Mouse (Mus musculus) spleen, adult 12 weeks (tissue): ENCODE results near the gene Foxd1.

Source experiments
- DNase-seq: peaks from one replicate; pipeline ENCODE4 v3.0.0; 2022; ENCODE audit warnings: low spot score

Gene Foxd1

DNA sequence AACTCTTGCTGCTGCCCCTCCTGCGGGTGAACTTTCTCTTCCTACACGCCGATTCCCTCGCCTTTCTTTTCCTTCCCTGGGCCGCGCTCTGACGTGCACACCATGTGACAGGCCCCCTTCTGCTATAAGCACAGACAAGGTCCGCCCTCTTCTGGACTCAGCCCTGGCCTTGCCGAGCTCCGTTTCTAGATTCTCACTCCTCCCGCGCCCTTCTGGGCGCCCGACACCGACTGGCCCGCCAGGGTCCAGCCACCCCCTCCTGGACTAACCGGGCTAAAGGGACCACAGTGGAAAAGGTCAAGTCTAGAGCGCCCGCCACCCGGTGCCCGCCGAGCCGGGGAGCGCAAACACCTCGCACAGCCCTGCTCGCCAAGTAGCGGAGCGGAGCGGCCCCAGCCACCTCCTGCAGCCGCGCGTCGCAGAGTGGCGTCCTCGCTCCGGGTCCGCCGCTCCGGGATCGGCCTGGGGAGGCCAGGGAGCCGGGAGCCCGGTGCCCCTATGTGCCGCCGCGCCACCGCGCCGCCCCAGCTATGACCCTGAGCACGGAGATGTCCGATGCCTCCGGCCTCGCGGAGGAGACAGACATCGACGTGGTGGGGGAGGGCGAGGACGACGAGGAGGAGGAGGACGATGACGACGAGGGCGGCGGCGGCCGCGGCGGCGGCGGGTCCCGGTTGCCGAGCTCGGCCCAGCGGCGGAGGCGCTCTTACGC is at the start of gene Foxd1:
Gene Foxd1 (plus strand): TSS at position 153 of the 712 bp plus-strand sequence.
- no peak for DNase-seq

DNA sequence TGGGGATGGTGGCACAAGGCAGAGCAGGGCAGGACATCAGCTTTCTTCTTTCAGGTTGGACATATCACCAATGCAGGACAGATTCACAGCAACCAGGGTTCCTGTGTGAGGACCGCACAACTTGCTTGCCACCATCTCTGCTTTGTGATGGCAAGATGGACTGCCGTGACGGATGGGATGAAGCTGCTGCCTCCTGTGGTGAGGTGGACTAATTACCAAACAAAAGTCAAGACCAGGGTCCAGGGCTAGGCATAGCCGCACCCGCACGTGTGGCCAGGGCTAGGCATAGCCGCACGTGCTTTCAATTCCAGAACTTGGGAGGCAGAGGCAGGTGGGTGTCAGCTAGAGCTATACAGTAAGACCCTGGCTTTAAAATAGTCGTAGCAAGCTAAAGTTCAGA is 48.8 kb upstream of the Foxd1 start:
- no peak for DNase-seq

DNA sequence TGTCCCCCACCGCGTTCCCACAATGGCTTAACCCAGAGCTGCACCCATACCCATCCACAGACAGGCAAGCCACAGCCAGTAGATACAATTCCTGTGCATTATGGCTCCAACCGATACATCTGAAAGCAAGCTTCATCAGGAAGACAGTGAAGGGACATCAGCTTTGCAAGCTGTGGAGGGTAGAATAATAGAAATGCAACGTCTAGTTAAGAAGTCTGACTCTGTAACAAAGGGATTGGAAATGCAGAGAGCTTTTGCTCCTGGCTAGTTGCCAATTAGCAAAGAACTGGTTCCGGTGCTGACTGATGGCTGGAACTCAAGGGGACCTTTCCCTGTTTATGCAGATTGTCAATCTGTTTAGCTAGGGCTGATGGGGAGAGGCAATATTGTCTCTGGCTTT is 47.6 kb upstream of the Foxd1 start:
- no peak for DNase-seq

DNA sequence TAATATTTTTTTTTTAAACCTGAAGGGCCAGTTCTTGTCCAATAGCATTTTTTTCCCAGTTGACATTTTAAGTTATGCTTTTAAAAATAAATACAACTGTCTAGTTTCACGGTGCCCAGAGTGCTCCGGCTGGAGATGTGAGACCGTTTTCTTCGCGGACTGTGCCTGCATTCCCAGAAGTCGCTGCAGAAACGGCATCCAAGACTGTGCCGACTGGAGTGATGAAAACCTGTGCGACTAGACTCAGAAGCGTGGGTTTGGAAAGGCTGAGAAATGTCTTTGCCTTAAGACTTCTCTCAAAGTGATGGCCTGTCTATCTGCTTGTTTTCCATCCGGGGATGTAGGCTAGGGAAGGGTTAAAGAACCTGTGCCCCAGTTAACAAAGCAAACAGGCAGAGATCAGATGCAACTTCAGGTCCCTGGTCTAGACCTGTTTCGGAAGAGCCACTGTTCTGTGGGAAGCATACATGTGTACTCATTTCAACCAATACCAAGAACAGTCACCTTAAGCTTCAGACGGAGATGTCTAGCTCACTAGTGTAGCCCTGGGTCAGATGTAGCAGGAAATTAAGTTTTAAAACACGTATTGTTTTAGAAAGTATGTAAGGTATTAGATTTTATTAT is 47.1 kb upstream of the Foxd1 start:
- DNase-seq = no peak

DNA sequence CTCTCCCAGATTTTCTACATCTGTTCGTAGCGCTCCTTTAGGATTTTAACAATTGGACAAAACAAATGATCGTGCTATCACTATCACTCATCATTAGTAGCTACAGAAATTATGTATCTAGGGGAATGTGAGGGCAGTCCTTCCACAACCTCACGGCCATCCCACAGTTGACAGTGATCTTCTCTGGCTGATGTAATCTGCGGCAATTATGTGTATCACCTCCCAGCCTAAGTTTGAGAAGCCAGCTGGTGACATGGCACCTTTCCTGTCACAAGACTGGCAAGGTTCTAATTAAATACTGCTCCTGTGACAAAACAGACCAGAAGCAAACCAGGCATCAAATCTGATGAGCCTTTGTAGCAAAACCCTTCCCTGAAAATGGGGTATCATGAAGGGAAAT is 46.0 kb upstream of the Foxd1 start:
- no peak for DNase-seq

DNA sequence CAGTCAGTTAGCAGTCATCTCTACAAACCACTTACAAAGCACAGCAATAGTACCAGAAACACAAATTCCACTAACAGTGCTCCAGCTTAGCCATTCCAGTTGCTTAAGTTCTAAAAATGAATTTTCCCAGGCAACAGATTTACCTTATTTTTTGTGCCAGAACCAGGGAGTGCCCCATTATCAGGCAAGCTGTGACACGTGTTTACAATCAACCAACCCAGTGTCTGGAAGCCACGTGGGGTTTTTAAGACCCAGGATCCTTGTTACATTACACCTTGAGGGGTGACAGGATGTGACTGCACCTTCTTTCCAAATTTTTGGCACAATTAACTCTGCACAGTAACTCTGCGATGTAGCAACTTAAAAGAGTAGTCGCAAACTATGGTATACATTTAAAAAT is 45.3 kb upstream of the Foxd1 start:
- DNase-seq = no peak

DNA sequence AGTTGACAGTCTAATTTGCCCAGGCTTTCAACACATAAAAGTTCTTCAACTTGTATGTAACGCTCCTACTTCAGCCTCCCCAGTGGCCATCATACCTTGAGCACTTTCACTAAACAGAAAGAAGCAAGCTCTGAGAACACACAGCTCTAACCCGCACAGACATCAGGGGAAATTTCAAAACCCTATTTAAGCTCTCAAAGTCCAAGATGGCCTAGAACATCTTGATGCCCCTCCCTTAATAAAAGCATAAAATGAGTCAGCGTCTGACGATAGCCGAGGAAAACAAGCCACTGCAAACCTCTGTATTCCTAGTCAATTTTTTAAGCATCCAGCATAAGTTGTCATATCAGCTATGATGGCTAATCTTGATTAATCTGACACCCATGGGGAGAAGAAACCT is 42.4 kb upstream of the Foxd1 start:
- no peak for DNase-seq

DNA sequence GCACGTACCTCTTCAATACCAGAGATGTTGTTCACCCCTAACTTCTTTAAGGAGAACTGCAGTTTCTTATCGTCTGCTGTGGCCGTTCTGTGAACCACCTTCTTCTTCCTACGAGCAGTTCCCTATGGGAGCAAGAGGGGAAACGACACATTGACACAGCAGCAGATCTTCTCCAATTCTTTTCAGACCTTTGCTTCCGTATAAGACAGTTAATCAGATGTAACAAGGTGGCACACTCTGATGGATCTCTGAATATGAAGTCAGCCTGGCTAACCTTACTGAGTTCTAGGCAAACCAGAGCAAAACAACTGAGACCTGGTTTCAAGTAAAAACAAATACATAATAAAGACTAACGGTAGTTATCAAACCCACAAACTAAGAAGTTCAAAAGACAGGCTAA is 40.4 kb upstream of the Foxd1 start:
- no peak for DNase-seq

DNA sequence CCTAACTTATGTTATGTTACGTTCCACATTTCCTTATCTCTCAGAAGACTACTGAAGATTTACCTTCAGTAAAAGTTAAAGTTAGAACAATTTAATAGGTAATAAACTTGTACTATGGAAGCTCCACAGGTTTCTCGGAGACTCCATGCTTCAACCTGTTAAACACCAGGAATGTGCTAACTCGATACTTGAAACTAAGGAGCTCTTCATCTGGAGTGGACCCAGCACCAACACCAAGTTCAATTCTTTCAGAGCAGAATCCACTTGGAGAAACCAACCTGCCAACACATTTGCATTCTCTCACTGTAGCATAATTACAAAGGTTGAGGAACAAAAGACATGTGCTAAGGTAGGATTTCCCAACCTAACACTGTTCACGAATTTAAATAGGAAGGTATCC is 38.9 kb upstream of the Foxd1 start:
- DNase-seq = no peak

DNA sequence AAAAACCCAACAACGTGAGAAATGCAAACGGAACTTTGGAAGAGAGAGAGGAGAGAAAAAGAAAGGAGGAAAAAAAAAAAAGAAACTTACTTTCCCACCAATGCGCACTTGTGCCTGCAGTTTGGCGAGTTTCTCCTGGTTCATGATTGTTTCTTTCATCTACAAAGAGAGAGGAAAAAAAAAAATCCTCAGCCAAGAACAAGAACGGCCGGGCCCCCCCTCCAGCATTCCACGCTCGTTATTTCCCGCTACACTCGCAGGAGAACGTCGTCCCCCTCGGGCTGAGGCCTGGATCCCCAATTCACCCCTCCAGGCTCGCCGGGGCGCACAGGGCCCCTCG is 37.9 kb upstream of the Foxd1 start:
- no peak for DNase-seq

DNA sequence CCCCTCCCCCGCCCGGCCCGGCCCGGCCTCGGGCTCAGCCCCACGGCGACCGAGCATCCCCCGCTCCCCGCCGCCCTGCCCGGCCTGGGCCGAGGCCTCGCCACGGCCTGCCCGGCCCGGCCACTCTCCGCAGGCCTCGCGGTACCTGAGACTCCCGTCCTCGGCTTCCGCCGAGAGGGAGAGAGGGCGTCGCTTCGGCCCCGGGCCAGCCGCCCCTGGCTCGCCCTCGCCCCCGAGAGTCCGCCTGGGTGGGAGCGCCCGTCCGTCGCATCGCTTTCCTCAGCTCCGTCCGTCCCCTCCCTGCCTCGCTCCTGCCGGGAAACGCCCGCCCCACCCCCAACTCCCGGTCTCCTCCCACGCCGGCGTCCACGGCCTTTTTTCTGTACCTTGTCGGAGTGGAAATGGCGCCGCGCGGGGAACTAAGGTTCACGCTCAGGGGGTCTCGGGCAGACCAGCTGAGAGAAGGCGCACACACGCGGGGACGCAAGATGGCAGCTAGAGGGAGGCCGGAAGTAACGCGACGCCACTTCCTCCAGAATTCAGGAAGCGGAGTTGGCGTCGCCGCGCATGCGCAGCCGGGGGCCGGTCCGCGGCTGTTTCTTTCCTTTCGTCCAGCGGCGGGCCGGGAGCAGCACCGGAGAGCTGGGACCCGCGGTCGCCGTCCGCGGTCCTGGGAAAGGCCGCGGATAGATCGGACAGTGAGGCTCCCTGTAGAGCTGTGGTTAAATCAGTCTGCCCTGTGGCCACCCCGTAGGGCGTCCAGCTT is 37.4 kb upstream of the Foxd1 start, which contains the start of gene Btf3:
Gene Btf3 (minus strand): TSS at position 527 of the 766 bp plus-strand sequence.
- DNase-seq = peak; percentile 89

DNA sequence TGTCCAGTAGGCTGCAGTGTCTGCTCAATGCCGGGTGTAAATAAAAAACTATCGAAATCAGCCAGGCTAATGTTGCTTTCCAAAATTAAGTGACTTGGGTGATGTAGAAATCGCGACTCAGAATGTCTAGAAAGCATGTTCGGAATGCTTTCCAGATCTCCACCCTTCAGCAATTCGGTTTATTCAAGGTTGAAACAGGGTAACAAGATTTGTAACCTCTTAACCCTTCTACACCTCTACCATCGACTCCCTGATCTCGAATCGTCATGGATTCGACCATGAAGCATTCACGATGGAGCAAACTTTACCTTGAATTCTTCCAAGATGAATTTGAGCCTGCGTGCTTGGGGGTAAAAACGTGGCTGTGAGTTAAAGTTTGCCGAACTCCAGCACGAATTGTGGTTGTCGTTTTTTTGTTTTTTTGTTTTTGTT is 36.8 kb upstream of the Foxd1 start:
- DNase-seq = no peak

DNA sequence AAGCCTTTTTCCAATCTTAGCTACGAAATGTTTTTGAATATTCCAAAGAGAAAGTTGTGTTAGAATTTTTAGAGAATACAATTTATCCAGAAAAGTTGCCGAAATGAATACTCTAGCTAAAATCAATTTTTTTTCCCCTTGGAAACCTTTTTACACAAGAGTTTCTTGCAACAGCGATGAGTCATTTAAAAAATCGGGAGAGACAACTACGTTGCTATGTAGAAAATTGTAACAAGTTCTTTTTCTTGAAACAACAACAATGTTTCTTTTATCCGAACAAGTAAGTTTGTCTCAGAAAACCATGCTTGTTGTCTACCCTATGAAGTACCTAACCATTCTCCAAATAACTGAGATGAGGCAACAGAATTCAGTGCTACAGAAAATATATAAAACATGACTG is 36.1 kb upstream of the Foxd1 start:
- DNase-seq = no peak

DNA sequence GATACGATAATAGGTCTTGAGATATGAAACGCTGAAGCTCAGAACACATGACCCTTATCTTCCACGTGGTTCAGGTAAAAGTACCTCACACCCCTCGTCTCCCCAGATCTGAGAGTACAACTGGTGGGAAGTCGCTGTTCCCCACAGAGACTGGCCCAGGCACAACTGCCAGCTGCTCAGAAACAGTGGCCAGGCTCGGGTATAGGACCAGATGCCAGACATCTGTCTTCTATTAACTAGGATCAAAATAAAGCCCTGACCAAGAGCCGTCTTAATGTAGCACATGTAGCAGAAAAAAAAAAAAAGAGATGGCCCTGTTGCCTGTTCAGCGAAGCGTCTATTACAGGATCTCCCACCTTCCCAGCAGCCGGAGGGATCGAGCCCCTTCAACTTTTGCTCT is 29.0 kb upstream of the Foxd1 start:
- DNase-seq = no peak

DNA sequence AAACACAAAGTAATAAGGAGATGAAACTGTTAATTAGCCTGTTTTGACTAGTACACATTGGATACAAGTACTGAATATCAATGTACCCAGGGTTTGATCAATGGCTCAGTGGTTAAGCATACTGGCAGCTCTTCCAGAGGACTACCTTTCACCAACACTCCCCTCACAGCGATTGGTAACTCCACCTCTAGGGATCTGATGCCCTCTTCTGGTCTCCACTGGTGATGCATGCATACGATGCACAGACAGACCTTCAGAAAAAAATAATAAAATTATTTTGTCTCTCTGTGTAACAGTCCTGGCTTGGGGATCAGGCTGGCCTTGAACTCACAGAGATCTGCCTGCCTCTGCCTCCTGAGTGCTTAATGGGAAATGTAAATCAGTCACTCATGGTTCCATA is 21.9 kb upstream of the Foxd1 start:
- no peak for DNase-seq

DNA sequence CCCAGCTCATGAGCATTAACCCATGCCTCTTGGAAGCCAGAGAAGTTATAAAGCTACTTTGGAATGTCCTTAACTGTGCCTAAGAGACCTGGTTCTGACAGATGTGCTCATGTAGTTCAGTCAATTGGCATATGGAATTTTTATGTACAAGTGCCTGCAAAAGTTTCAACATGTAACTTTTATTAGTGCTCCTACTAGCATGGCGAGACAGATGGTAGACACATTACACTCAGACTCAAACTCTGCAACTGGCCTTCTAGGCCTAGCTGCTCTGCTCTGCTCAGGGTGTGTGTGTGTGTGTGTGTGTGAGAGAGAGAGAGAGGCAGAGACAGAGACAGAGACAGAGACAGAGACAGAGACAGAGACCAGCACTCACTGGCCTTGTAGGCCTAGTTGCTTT is 17.8 kb upstream of the Foxd1 start:
- no peak for DNase-seq

DNA sequence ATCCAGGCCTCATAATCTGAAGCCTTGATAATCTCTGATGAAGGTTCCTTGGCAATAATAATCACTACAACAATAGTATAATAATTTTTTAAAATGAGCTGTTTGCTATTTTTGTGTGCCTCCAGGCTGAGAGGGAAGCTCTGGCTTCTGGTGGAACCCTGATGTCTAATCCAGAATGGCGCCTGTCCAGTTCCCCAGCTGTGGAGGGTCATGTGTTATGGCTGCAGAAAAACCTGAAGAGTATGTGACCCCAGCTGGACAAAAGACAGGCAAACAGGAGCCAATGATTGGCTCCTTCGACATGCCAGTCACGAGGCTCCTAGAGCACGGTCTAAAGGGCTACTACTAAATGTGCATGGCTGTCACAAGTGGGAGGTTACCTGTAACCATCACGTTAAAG is 13.5 kb upstream of the Foxd1 start:
- DNase-seq = no peak

DNA sequence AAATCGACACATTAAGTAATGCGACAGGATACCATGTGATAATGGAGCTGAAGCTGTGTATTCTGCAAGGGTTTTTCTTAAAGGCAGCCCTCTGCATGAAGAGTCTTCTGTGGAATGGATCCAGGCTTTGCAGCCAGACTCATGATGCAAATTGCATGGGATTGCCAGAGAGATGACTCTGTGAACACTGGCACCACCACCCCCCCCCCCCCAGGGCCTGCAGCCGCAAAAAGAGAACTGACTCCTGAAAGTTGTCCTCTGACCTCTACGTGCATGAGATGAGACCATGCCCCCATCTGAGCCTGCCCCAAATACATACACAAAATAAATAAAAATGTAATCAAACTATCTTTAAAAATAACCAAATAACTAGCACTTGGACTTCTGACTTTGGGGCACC is 4.6 kb upstream of the Foxd1 start:
- no peak for DNase-seq

DNA sequence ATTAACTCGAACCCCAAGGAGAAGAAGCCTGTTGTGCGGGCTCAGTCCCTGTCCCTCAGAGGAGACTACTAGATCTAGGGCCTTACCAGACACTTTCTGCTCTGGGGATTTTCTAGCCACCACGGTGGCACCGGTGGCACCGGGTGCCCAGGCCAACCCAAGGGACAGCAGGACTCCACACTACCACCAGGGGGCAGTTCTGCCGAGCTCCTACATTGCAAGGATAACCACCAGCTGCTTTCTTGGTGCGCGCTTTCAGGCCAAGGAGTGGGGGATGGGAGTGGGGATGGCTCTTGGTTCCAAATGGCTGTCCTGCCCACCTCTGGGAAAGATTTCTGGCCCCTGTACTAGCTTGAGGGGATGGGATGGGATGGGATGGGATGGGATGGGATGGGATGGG is 2.5 kb upstream of the Foxd1 start:
- DNase-seq = no peak

DNA sequence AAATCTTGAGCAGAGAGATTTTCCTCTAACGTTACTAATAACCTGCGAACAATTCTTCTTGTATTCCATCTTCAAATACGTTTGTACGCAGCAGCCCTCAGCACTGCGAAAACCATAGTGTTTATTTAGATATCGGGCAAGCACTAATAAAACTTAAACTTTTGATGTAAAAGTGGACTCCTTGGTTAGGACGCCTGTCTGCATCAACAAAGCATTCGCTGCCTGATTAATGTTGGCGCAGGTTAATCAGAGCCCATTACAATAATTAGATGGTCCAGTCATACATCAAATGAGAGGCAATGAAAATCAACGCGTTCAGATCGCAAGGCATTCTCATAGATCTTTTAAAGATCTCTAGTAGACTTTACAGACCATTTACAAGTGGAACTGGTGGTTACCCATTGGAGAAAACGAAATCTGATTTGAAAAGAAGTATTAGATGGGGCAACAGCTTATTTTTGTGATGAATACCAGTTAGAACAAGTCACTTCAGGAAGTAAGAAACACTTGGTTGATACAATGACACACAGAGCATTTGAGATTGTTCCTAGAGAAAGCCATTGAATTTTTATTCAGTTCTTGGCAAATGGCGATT is 1.6 kb upstream of the Foxd1 start:
- DNase-seq = no peak

DNA sequence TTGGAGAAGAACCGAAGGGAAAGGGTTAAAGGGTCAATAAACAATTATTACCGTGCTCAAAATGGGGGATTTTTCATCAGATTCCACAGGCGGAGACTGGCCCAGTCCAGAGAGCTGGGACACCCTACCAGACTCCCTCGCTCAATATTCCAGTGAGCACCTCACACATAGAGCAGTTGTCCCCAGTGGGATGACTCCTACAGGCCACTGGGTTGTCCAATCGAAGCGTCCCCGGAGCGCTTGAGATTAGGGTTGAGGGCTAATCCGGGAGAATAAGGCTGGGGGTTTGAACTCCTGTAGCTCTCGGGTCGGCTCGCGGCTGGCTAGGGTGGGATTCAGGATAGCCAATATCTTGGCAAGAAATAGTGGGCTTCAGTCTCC is 343 bp upstream of the Foxd1 start:
- DNase-seq = no peak

DNA sequence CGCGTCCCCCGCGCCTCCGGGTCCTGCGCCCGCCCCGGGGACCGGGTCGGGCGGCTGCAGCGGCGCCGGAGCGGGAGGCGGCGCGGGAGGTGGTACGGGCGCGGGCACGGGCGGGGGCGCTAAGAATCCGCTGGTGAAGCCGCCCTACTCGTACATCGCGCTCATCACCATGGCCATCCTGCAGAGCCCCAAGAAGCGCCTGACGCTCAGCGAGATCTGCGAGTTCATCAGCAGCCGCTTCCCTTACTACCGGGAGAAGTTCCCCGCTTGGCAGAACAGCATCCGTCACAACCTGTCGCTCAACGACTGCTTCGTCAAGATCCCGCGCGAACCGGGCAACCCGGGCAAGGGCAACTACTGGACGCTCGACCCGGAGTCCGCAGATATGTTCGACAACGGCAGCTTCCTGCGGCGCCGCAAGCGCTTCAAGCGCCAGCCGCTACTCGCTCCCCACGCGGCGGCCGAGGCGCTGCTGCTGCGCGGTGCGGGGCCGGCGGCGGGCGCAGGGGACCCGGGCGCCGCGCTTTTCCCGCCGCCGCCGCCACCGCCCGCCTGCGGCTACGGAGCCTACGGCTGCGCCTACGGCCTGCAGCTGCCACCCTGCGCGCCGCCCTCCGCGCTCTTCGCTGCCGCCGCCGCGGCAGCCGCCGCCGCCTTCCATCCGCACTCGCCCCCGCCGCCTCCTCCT is 973 bp downstream of the Foxd1 start:
- DNase-seq = no peak
